Mouse (Mus musculus) limb, embryonic 15.5 days (tissue): ENCODE measurements around the gene Lsp1. TPM values are rescaled to one million over a fixed set of nuclear protein-coding genes. Genes with fewer than 3 reads are reported as not detected.

Experiments
- polyA plus RNA-seq: library from polyadenylated mRNA; unstranded; fragments of >200 nt; fragmentation: Nextera tagmentation; extraction: Ambion mirVana; gene quantifications from 2 replicates; pipeline ENCODE4 v1.2.1, GENCODE M21; 2015

Gene Lsp1
- polyA plus RNA-seq, 1 experiment from 2014 or later = 57.3 TPM

Other genes starting within 250 kb of the Lsp1 start
- not detected in 2 replicates for gene Gm7579, start 248.9 kb upstream of the Lsp1 start, polyA plus RNA-seq
- gene Krtap5-5, start 230.8 kb upstream of the Lsp1 start, polyA plus RNA-seq = not detected in 2 replicates
- not detected in 2 replicates for gene Gm40460, start 219.7 kb upstream of the Lsp1 start, polyA plus RNA-seq
- gene Gm2431, start 202.5 kb upstream of the Lsp1 start, polyA plus RNA-seq = not detected in 2 replicates
- gene Gm4559, start 186.4 kb upstream of the Lsp1 start, polyA plus RNA-seq = not detected in 2 replicates
- not detected in 2 replicates for gene Krtap5-1, start 163.7 kb upstream of the Lsp1 start, polyA plus RNA-seq
- not detected in 2 replicates for gene Krtap5-4, start 157.3 kb upstream of the Lsp1 start, polyA plus RNA-seq
- gene Ifitm10, start 87.1 kb upstream of the Lsp1 start, polyA plus RNA-seq = 4.0 and 4.6 TPM in 2 replicates
- gene Gm49369, start 78.1 kb upstream of the Lsp1 start, polyA plus RNA-seq = not detected in 2 replicates
- 392 and 426 TPM in 2 replicates for gene Ctsd, start 72.8 kb upstream of the Lsp1 start, polyA plus RNA-seq
- gene Syt8, start 26.0 kb upstream of the Lsp1 start, polyA plus RNA-seq = 6.3 and 6.7 TPM in 2 replicates
- gene Tnni2, start 19.0 kb upstream of the Lsp1 start, polyA plus RNA-seq = 136 and 529 TPM in 2 replicates
- 154 and 517 TPM in 2 replicates for gene Tnnt3, start 38.0 kb downstream of the Lsp1 start, polyA plus RNA-seq
- 28.8 and 30.5 TPM in 2 replicates for gene Mrpl23, start 71.9 kb downstream of the Lsp1 start, polyA plus RNA-seq
- gene Igf2, start 206.0 kb downstream of the Lsp1 start, polyA plus RNA-seq = 1,279 and 1,432 TPM in 2 replicates
- gene Gm49394, start 209.1 kb downstream of the Lsp1 start, polyA plus RNA-seq = 0.31 and 0.82 TPM in 2 replicates